Mouse (Mus musculus) frontal cortex, postnatal 36 days (tissue): ENCODE results near the gene Impg1.
A peak's percentile ranks its signal among the peaks of the same experiment; 100 is the strongest.
"Not testable (repeated sequence)": the region's sequence is repeated elsewhere in the genome, so short reads cannot be mapped to it uniquely, and the experiment has no call there.

Experiments used
- DNase-seq, 2 experiments: peaks; one replicate each; pipeline ENCODE4 v3.0.0; 2022; ENCODE audit warnings: low spot score in 2 of 2

Gene Impg1

GRCm38 (mm10) chr9:80344451-80345000 is 120.8 kb downstream of the Impg1 start:
- DNase-seq, result no peak

DNA sequence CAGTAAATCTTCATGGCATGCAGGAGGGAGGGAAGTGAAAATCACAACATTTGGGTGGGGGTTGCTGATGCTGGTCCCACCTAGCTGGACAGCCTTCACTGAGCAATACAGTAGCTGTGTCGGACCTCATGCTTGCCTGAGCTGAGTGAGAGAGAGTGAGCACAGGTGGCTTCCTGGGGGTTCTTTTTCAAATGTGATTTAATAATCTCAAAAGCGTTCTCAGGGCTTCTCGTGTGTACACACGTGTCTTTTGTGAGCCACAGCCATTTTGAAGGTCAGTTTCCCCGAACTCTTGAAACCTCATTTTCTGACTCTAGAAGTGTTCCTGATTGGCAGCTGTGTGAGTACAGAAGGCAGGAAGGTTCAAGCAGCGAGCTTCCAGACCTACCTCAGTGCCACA is 122.8 kb downstream of the Impg1 start:
- DNase-seq, result no peak

- DNase-seq, result no peak
Measured at GRCm38 (mm10) chr9:80341756-80342155, 123.5 kb downstream of the Impg1 start.

DNA sequence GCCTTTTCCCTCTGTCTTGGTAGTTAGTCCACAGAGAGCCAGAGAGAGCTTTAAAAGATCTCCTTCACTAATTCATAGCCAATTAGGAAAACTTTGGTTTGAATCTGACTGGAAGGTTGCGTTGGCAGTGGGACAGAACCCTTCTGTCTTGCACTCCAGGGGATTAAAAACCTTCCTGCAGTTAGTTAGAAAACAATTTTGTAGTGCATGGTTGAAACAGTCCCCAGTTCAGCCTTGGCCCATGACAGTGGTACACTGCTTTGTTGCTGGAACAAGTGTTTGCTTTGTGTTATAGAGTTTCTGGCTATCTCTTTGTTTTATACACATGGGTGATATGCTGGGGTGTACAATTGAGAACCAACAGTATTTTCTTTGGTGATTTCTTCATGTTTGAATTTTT is 124.4 kb downstream of the Impg1 start:
- DNase-seq, result peak in 1 of 2 experiments; percentile 6

DNA sequence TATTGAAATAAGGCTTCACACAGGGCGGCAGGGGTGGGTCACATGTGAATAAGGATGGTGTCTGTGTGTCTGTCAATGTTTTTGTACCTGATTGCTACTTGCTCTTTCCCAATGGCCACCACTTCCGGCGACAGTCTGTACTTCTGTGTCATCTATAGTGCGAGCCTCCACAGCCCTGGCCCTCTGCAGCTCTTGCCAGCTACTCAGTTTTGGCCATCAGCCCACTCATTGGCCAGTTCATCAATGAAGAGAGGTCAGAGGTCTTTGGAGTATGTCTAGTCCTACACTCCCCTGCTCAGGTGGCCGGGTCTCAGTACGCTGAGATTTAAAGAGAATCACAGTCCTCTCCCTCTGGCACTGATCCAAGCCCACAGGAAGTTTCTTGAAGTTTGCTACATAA is 127.3 kb downstream of the Impg1 start:
- DNase-seq, result no peak

GRCm38 (mm10) chr9:80335660-80336357 is 129.5 kb downstream of the Impg1 start:
- DNase-seq, result no peak

- no peak for DNase-seq
Measured at GRCm38 (mm10) chr9:80333998-80334605, 131.2 kb downstream of the Impg1 start.

- DNase-seq, result no peak
Measured at GRCm38 (mm10) chr9:80333466-80333865, 131.8 kb downstream of the Impg1 start.

GRCm38 (mm10) chr9:80332153-80332552 is 133.1 kb downstream of the Impg1 start:
- DNase-seq, result peak; percentile 31 to 54

DNA sequence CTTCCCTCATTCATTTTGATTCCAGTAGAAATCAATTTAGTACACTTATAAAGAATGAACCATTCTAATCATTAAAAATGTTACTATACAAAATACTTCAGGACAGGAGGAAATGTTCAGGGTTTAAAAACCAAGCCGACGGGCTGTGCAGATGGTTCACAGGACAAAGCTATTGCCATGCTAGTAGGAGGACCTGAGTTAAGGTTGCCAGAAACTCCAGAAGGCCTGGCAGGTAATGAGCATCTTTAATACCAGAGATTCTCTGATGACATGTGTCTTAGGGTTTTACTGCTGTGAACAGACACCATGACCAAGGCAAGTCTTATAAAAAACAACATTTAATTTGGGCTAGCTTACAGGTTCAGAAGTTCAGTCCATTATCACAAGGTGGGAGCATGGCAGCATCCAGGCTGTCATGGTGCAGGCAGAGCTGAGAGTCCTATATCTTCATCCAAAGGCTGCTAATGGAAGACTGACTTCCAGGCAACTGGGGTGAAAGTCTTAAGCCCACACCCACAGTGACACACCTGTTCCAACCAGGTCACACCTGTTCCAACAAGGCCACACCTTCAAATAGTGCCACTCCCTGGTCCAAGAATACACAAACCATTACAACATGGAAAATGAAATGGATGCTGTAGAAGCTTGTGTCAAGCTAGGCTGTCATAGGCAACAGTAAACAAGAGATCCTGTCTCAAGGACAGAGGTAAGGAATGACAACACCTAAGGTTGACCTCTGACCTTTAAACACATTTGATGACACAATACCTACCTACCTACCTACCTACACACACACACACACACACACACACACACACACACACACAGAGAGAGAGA is 144.0 kb downstream of the Impg1 start:
- not testable (repeated sequence) for DNase-seq

DNA sequence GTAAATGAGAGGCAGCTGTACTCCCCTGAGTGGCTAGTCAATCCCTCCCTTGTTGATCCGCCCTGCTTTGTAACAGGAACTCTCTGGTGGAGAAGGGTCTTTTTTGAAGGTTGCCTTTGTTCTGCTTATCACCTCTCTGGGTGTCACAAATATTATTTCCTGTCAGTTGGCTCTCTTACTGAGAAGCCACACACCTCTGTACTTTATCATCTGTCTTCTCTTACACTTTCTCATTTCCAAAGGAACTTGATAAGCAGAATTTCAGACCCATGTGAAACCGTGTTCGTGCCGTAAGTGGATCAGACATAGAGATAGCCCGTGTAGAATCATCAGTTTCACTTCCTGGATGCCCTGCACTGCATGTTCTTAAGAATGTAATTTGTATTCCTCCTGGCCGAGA is 147.3 kb downstream of the Impg1 start:
- DNase-seq, result no peak

GRCm38 (mm10) chr9:80315922-80316321 is 149.4 kb downstream of the Impg1 start:
- no peak for DNase-seq

DNA sequence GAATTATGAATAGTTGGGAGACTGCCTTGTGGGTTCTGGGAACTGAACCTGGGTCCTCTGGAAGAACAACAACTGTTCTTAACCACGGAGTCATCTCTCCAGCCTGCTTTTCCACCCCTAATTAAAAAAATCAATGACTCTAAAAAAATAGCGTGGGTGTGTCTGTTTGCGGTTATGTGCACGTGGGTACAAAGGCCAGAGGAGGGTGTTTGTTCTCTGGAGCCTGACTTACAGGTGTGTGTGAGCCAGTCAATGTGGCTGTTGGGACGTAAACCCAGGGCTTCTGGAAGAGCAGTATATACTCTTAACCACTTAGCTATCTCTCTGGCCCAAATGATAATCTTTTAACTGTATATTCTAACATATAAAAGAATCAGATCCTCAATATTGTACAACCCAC is 151.7 kb downstream of the Impg1 start:
- DNase-seq, result no peak

- DNase-seq, result no peak
Measured at GRCm38 (mm10) chr9:80307629-80308028, 157.7 kb downstream of the Impg1 start.

- peak; percentile 7 to 12 for DNase-seq
Measured at GRCm38 (mm10) chr9:80306853-80307252, 158.4 kb downstream of the Impg1 start.

DNA sequence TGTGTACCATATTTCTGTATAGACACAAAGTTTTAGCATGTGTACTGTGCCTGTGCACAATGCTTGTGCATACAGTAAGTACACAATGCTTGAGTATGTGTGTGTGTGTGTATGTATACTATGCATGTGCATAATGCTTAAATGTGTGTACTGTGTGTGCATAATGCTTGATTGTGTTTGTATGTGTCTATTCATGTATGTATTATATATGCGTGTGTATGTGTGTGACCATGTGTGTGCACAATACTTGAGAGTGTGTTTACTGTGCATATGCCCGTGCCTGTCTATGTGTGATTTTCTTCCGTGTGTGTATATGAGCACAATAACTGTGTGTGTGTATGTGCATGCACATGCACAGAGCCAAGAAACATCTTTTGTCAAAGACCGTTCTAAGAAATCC is 158.9 kb downstream of the Impg1 start:
- no peak for DNase-seq

DNA sequence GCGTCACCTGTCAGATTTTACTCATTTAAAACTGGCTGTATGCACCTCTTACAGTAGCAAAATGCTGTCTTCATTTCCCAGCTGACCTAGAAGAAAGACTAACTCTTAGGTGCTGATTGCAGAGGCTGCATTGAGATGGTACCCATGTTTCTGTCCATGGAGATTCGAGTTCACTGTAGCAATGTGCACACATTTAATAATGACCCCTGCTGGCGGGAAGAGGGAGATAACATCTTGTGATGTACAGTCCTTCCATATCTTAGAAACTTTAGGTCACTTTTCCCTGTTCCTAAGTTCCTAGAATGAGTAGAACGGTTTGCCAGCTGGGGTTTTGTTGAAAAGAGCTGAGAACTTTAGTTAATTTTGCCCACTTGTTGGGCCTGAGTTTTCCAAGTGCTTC is 161.8 kb downstream of the Impg1 start:
- no peak for DNase-seq

DNA sequence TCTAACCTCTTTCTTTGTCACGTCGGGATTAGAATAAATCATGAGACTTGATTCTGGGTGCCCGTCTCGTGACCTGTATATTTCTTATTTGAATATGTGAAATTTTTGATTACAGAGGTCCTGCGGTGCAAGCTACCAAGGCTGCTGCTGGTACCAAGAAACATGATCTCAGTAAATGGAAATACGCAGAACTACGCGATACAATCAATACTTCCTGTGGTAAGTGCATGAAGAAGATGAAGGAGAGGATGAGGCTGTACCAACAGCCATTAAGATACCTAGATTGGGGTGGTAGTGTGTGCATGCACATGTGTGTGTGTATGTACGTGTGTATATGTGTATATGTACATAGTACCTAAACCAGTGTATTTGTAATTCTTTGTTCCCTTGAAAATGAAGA is 166.2 kb downstream of the Impg1 start:
- DNase-seq, result no peak

GRCm38 (mm10) chr9:80296086-80296485 is 169.2 kb downstream of the Impg1 start:
- DNase-seq, result no peak

- no peak for DNase-seq
Measured at GRCm38 (mm10) chr9:80293056-80293584, 172.2 kb downstream of the Impg1 start.

GRCm38 (mm10) chr9:80286845-80287244 is 178.4 kb downstream of the Impg1 start:
- DNase-seq, result no peak

GRCm38 (mm10) chr9:80284539-80285174 is 180.6 kb downstream of the Impg1 start:
- DNase-seq, result no peak
